Mouse (Mus musculus) liver, adult (tissue): ENCODE data around the gene Gm597.

Experiments
- GATA4 ChIP-seq: IDR thresholded peaks from 2 replicates; pipeline ENCODE4 v1.6.1; 2014; ENCODE audit warnings: mild to moderate bottlenecking, low read length; ENCODE audit not compliant: insufficient replicate concordance

Gene Gm597

GRCm38 (mm10) chr1:28780152-28780551 lies at the start of gene Gm597:
Gene Gm597 (minus strand): TSS chr1:28780252.
- TF ChIP-seq GATA4, result no peak

GRCm38 (mm10) chr1:28807689-28808088 lies 27.6 kb upstream of the Gm597 start:
- TF ChIP-seq GATA4, result no peak

- no peak for TF ChIP-seq GATA4
Observed at GRCm38 (mm10) chr1:28806618-28807017, 26.6 kb upstream of the Gm597 start.

GRCm38 (mm10) chr1:28800881-28801280 lies 20.8 kb upstream of the Gm597 start:
- no peak for TF ChIP-seq GATA4
